Mouse (Mus musculus): Measurements from ENCODE around the gene Bmp3.

Gene Bmp3

DNA sequence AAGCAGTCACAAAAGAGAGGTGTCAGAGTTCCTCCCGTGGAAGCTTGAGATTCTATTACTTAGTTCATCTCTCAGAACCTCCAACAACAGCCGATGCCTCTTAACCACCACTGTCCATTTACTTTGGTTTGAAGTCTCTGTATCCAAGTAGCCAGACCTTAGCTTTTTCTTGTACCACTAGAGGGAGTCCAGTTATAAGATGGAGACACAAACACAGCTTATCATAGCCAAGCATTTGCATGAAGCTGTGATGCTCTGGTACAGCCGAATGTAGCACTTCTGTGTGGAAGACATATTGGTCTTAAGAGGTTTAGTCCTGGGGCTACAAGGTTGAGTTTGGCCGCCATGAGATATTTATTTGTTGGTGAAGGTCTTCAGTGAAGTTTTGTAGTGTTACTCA lies 48.1 kb downstream of the Bmp3 start:
- DNase-seq (ENCODE audit: low spot score in 2 of 2) = no peak

DNA sequence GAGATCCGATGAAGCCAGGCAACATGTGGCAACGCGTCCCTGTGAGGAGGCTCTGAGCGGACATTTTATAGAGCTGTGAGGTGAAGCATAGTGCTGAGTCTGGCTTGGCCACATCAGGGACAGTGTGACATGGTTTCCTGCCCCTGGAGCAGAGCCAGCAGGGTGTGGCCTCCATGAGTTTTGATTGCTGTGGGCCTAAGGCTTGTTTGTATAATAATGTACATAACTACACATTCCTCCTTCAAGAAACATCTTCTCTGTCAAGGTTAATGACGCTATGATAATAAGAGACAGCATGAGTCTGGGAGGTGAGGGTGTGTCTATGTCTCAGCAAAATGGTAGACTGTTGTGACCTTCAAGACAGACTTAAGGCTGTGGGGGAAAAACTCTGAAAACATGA lies 64.5 kb downstream of the Bmp3 start:
- no peak for DNase-seq (ENCODE audit: low spot score in 2 of 2)

DNA sequence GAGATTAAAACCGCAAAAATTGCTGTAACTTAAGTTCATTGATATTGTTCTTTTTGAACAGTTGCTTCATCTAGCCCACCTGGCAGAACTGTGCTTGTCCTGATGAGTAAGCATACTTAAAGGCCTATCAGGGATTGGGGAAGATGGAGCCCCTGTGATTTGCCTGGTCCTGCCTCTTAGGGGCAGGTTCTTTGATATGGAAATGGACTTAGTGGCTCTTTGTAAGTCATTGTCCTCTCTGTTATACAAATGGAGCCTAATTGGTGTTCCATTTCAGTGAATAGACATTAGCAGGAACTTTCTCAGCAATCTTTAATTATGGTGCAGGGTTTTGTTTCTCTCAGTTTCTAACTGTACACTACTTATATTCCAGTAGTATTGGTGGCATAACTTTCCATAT lies 67.4 kb downstream of the Bmp3 start:
- no peak for DNase-seq (ENCODE audit: low spot score in 2 of 2)

DNA sequence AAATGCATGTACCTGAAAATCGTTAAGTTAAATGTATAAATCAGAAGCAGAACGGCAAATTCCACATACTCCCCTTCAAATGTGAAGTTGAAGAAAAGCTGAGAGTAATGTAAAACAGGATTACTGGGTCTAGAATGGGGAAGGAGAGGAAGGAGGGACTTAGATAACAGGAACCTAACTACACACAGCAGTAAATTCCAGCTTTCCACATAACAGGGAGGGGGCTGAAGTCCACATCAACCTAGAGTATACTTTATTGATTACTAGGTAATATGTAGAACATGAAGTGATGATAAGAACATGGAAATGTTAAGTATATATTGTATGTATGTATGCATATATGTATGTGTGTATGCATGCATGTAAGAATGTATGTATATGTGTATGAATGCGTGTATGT lies 68.7 kb downstream of the Bmp3 start:
- no peak for DNase-seq (ENCODE audit: low spot score in 2 of 2)

All from right cerebral cortex, postnatal 36 days (tissue).